ENCODE assay signal across 8 mouse cellular contexts in genomic region chr9:13694293-13694692, GRCm38 (mm10). TPM values are rescaled to one million over a fixed set of nuclear protein-coding genes. Genes with fewer than 3 reads are reported as not detected.
DNase-seq lines count a peak whose midpoint lies in the region; ATAC-seq and TF ChIP-seq lines count a peak whose summit lies in the region.

No protein-coding gene starts in this region.

- ATAC-seq in lung, embryonic 14.5 days (ENCODE audit: insufficient read depth) = peak; percentile 73; the same call in 1 of the 2 replicates

- 28% methylated on average over 5 of the region's 5 CpGs for WGBS in lung, embryonic 14.5 days
- WGBS in lung, adult 2 months = 33% methylated on average over 5 of the region's 5 CpGs

- H3K9me3 ChIP-seq in lung, embryonic 14.5 days (ENCODE audit: low read depth, low read length) = no peaks in the 10 kb centered on the region

- DNase-seq in adrenal gland, postnatal 10 days = peak; percentile 60
- no peak for DNase-seq in adrenal gland, adult 8-10 months
- peak; percentile 92 for DNase-seq in lung, embryonic 14.5 days
- DNase-seq in lung, adult 2 months = no peak
- peak; percentile 28 to 58 for DNase-seq in heart, postnatal 14 days
- peak; percentile 46 to 47 for DNase-seq in lung, postnatal 4 days
- DNase-seq in c-Kit-positive CD71-positive TER-119-positive erythroid progenitor cells, embryonic 14.5 days (ENCODE audit: low spot score) = no peak
- no peak for DNase-seq in urinary bladder, postnatal 4 days (ENCODE audit: low spot score in 2 of 2)

- H3K36me3 ChIP-seq in lung, embryonic 14.5 days (ENCODE audit: insufficient read depth) = no peaks in the 10 kb centered on the region

- H3K27me3 ChIP-seq in lung, embryonic 14.5 days (ENCODE audit: insufficient read depth, low read length) = no peaks in the 10 kb centered on the region

- peak overlapping the region; percentile 12; the same call in 1 of the 2 replicates for H3K27ac ChIP-seq in lung, embryonic 14.5 days (ENCODE audit: low read depth)

- H3K4me1 ChIP-seq in lung, embryonic 14.5 days (ENCODE audit: insufficient read depth) = peaks cover 18% of the 10 kb centered on the region; the same call in 1 of the 2 replicates
- peaks cover 8% of the 10 kb centered on the region for H3K4me1 ChIP-seq in lung, adult 2 months (ENCODE audit: control insufficient read depth, insufficient read depth, low read length)

- H3K9ac ChIP-seq in lung, embryonic 14.5 days = no peak overlapping the region

- no peak for TF ChIP-seq POLR2A in lung, adult 2 months (IDR thresholded peaks at IDR 0.05; ENCODE audit: borderline replicate concordance, extremely low read depth, low read depth, low read length)

- intact Hi-C loops in heart, postnatal 14 days (cut with DNase I) = no loop called here

- H3K4me2 ChIP-seq in lung, embryonic 14.5 days = no peak overlapping the region; the same call in 1 of the 2 replicates

- no peak for TF ChIP-seq CTCF in lung, embryonic 14.5 days (IDR thresholded peaks at IDR 0.05; ENCODE audit: low read depth)
- no peak for TF ChIP-seq CTCF in lung, adult 2 months (IDR thresholded peaks at IDR 0.05; ENCODE audit: insufficient read depth, low read length)

- H3K4me3 ChIP-seq in lung, embryonic 14.5 days (ENCODE audit: low read depth, low read length) = no peak overlapping the region
- no peak overlapping the region for H3K4me3 ChIP-seq in lung, adult 2 months (replicated peaks; ENCODE audit: extremely low read depth, low read depth, low read length)

RNA-seq across cellular contexts. Expression of gene Mtmr2, which starts 53.9 kb away (rescaled TPM):
- 10 to 100 TPM; 63.3 to 72.3 TPM for total RNA-seq in adrenal gland, postnatal 10 days (2021)
- 10 to 100 TPM; 56.2 to 64.3 (median 62.2) TPM for total RNA-seq in adrenal gland, adult 8-10 months (2022)
- polyA plus RNA-seq in lung, embryonic 14.5 days (2014; fragmentation: Nextera tagmentation; extraction: Ambion mirVana) = 98.9 and 99.5 TPM in 2 replicates
- polyA plus RNA-seq in lung, adult 2 months (2012; rRNA removed) = 28.8 and 52.2 TPM in 2 replicates
- total RNA-seq in heart, postnatal 14 days (2021) = 10 to 100 TPM; 27.2 to 30.7 TPM

Comparison
In these comparisons a context has a peak if more than half of its experiments do, and no peak if none do; other contexts are left out.
1. DNase-seq: peak in adrenal gland, postnatal 10 days (single experiment), lung, embryonic 14.5 days (single experiment), heart, postnatal 14 days (2 of 2) and lung, postnatal 4 days (2 of 2); none in adrenal gland, adult 8-10 months (single experiment), lung, adult 2 months (single experiment), c-Kit-positive CD71-positive TER-119-positive erythroid progenitor cells, embryonic 14.5 days (single experiment) and urinary bladder, postnatal 4 days (0 of 2).